ENCODE assay signal across 8 mouse cellular contexts in genomic region chr1:186703980-186704701, GRCm38 (mm10). TPM values are rescaled to one million over a fixed set of nuclear protein-coding genes. Genes with fewer than 3 reads are reported as not detected.
DNase-seq lines count a peak whose midpoint lies in the region; ATAC-seq lines count a peak whose summit lies in the region.

No protein-coding gene starts in this region.

- no peak for ATAC-seq in kidney, embryonic 15.5 days (replicated peaks; ENCODE audit: low FRiP score)
- ATAC-seq in megakaryocyte progenitor cell, adult 5-6 weeks (replicated peaks; ENCODE audit: poor library complexity) = peak; percentile 2; the same call in 1 of the 2 replicates
- ATAC-seq in stomach, embryonic 16.5 days (ENCODE audit: insufficient read depth, low FRiP score) = no peak

- no peaks in the 10 kb centered on the region for H3K36me3 ChIP-seq in kidney, embryonic 15.5 days
- H3K36me3 ChIP-seq in stomach, embryonic 16.5 days (ENCODE audit: control insufficient read depth, insufficient read depth, low read length) = no peaks in the 10 kb centered on the region

- peak overlapping the region; percentile 94 for H3K4me2 ChIP-seq in kidney, embryonic 15.5 days
- H3K4me2 ChIP-seq in stomach, embryonic 16.5 days (ENCODE audit: low read depth, low read length) = peak overlapping the region; percentile 90

- H3K27me3 ChIP-seq in kidney, embryonic 15.5 days = no peaks in the 10 kb centered on the region
- H3K27me3 ChIP-seq in stomach, embryonic 16.5 days (ENCODE audit: control insufficient read depth, insufficient read depth, low read length) = no peaks in the 10 kb centered on the region

- no peaks in the 10 kb centered on the region for H3K9me3 ChIP-seq in kidney, embryonic 15.5 days (replicated peaks)
- no peaks in the 10 kb centered on the region for H3K9me3 ChIP-seq in stomach, embryonic 16.5 days (replicated peaks; ENCODE audit: control insufficient read depth, low read length)

- peak overlapping the region; percentile 43 for H3K9ac ChIP-seq in kidney, embryonic 15.5 days
- H3K9ac ChIP-seq in stomach, embryonic 16.5 days (ENCODE audit: low read length) = peak overlapping the region; percentile 82

- under 1% methylated on average over 36 of the region's 36 CpGs for WGBS in kidney, embryonic 15.5 days
- WGBS in stomach, embryonic 16.5 days = under 1% methylated on average over 36 of the region's 36 CpGs

- peaks cover 35% of the 10 kb centered on the region for H3K4me1 ChIP-seq in kidney, embryonic 15.5 days
- H3K4me1 ChIP-seq in stomach, embryonic 16.5 days (ENCODE audit: control insufficient read depth, insufficient read depth, low read length) = peaks cover 13% of the 10 kb centered on the region

- peak overlapping the region; percentile 81 for H3K27ac ChIP-seq in kidney, embryonic 15.5 days
- peak overlapping the region; percentile 79 for H3K27ac ChIP-seq in stomach, embryonic 16.5 days (ENCODE audit: low read length)

- DNase-seq in cerebellum, postnatal 10 days = peak; percentile 60 to 61
- DNase-seq in cerebellum, adult 9-10 months = no peak
- DNase-seq in urinary bladder, adult 18-20 months (ENCODE audit: low spot score in 2 of 2) = peak; percentile 26 to 46
- DNase-seq in urinary bladder, postnatal 4 days (ENCODE audit: low spot score in 2 of 2) = no peak
- peak; percentile 30 to 70 for DNase-seq in heart, adult 18-20 months

- peak overlapping the region; percentile 68 for H3K4me3 ChIP-seq in kidney, embryonic 15.5 days (replicated peaks)
- H3K4me3 ChIP-seq in stomach, embryonic 16.5 days (replicated peaks; ENCODE audit: low read length) = peak overlapping the region; percentile 59

RNA-seq across cellular contexts. Expression of gene Tgfb2, which starts 1.6 kb away (rescaled TPM):
- 1 to 10 TPM; 3.9 to 5.3 TPM for total RNA-seq in heart, adult 18-20 months (2021)
- 16.4 and 23.5 TPM in 2 replicates for polyA plus RNA-seq in kidney, embryonic 15.5 days (2015; fragmentation: Nextera tagmentation; extraction: Ambion mirVana)
- 0.05 and 0.12 TPM in 2 replicates for total RNA-seq in megakaryocyte progenitor cell, adult 5-6 weeks (2015)
- total RNA-seq in megakaryocyte progenitor cell, adult 5-6 weeks (2017) = 0.44 TPM in 1 of 2 replicates, not detected in the other
- 24.3 and 24.5 TPM in 2 replicates for polyA plus RNA-seq in stomach, embryonic 16.5 days (2015; fragmentation: Nextera tagmentation; extraction: Ambion mirVana)

RNA-seq across cellular contexts. Expression of gene Rrp15, which starts 45.0 kb away (rescaled TPM):
- total RNA-seq in heart, adult 18-20 months (2021) = 10 to 100 TPM in 1 of 2 experiments, 1 to 10 TPM in 1; 9.6 to 11.0 TPM
- 72.6 and 75.5 TPM in 2 replicates for polyA plus RNA-seq in kidney, embryonic 15.5 days (2015; fragmentation: Nextera tagmentation; extraction: Ambion mirVana)
- 57.6 and 66.0 TPM in 2 replicates for total RNA-seq in megakaryocyte progenitor cell, adult 5-6 weeks (2015)
- 125 and 169 TPM in 2 replicates for total RNA-seq in megakaryocyte progenitor cell, adult 5-6 weeks (2017)
- polyA plus RNA-seq in stomach, embryonic 16.5 days (2015; fragmentation: Nextera tagmentation; extraction: Ambion mirVana) = 51.1 and 53.7 TPM in 2 replicates

Comparison
In these comparisons a context has a peak if more than half of its experiments do, and no peak if none do; other contexts are left out.
1. DNase-seq: peak in cerebellum, postnatal 10 days (2 of 2), urinary bladder, adult 18-20 months (2 of 2) and heart, adult 18-20 months (2 of 2); none in cerebellum, adult 9-10 months (single experiment) and urinary bladder, postnatal 4 days (0 of 2).
2. RNA of gene Rrp15, which starts 45.0 kb away (total RNA-seq): 57.6 to 169 TPM in megakaryocyte progenitor cell, adult 5-6 weeks; 9.6 to 11.0 TPM in heart, adult 18-20 months; every median in the first group is over 4 times any median in the second.